Mouse (Mus musculus) lung, postnatal 0 days (tissue): ENCODE data around the gene Nasp.

Source experiments
- CTCF ChIP-seq: IDR thresholded peaks from 2 replicates; pipeline ENCODE4 v1.5.1; 2016; ENCODE audit warnings: antibody characterized with exemption, mild to moderate bottlenecking
- EP300 ChIP-seq: IDR thresholded peaks from 2 replicates; pipeline ENCODE4 v1.6.1; 2016; ENCODE audit warnings: antibody characterized with exemption, mild to moderate bottlenecking, control low read depth

DNA sequence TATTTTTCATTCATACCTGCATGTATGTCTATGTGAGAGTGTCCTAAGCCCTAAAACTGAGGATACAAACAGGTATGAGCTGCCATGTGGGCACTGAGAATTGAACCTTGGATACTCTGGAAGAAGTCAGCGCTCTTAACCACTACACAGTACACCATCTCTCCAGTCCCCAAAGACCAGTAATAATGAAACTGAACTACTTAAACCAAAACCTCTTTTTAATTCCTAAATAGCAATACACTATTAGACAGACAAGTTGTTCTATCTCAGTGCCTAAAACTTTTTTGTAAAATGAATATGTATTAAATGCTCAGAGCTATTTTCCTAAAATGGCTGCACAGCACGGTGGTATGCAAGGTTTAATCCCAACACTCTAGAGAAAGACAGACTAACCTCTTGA lies 12.5 kb downstream of the Nasp start:
- TF ChIP-seq CTCF (no peak), EP300 (no peak)
